Mouse (Mus musculus) granulocyte monocyte progenitor cell, adult 5-6 weeks (primary cell): ENCODE data around the gene Bmp8a. TPM values are rescaled to one million over a fixed set of nuclear protein-coding genes. Genes with fewer than 3 reads are reported as not detected.
"Not testable (repeated sequence)": the region's sequence is repeated elsewhere in the genome, so short reads cannot be mapped to it uniquely, and the experiment has no call there.

Experiments used
- ATAC-seq: replicated peaks from 2 replicates; pipeline ENCODE4 v1.8.0; 2016; ENCODE audit warnings: mild to moderate bottlenecking, moderate TSS enrichment, inconsistent platforms; ENCODE audit not compliant: poor library complexity, severe bottlenecking
- total RNA-seq, 2 experiments: library from RNA; stranded (forward) in 1 of 2; stranded (reverse) in 1 of 2; fragments of 200-712, 200-1000 nt in 1 of 2; fragments of >200 nt in 1 of 2; fragmentation: Nextera tagmentation in 1 of 2; gene quantifications; 2 replicates each; pipeline ENCODE4 v1.2.3; 2014 to 2017

The Bmp8a gene
- total RNA-seq, 2 experiments from 2014 or later = not detected

- no peak for ATAC-seq
These were observed 9.9 kb downstream of the Bmp8a start for GRCm38 (mm10) chr4:123333151-123333550.

DNA sequence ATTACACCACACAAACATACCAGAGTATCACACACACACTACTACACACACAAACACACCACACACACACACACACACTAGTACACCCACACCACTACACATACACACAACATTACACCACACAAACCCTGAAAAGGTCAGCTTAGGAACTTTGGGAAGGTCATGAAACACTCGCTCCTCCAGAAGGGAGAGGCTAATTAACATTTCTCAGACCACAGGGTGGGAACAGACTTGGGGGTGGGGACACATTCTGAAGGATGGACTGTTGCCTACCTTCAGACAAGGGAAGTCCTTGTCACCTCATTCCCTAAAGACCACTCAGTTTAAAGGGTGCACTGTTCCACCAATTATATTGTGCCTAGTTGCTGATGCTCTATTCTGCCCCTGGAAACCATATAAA is 11.1 kb downstream of the Bmp8a start:
- ATAC-seq = not testable (repeated sequence)

- no peak for ATAC-seq
These were observed 11.7 kb downstream of the Bmp8a start for GRCm38 (mm10) chr4:123331326-123331725.

DNA sequence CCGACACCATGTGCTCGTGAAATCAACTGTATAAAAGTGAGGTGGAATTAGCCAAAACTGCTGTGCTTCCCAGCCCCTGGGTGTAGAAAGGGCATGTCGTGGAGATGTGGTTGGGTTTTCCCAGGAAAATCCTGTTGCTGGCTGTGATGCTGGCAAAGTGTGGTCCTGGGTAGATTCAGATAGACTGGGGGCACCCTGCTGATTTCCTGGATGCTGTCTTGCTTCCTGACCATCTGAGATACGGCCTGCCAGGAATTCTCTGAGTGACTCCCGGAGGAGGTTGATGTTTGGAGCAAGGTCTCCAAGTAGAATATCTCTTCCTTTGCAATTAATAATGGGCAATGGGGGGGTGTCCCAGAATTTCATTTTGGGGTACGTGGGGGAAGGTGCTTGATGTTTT is 14.1 kb downstream of the Bmp8a start:
- no peak for ATAC-seq

GRCm38 (mm10) chr4:123327630-123328029 is 15.4 kb downstream of the Bmp8a start:
- no peak for ATAC-seq

DNA sequence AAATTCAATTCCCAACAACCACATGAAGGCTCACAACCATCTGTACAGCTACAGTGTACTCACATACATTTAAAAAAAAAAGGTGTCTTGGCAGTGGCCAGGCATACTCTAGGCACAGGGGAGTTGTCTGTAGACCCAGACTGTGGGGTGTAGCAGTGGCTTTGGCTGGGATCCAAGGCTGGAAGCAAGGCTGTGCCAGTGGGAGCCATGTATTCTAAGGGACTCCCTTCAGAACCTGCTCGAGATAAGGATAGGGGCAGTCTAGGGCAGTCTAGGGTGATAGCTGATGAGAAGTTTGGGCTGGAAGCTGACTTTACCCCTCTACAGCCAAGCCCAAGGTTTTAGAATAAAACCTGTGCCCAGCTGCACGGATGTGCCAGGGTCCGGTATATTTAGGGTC is 17.0 kb downstream of the Bmp8a start:
- no peak for ATAC-seq

- ATAC-seq = peak; percentile 43; the same call in 1 of the 2 replicates
These were observed 19.5 kb downstream of the Bmp8a start, which contains the start of gene Oxct2a for GRCm38 (mm10) chr4:123323534-123323933. TSS of gene Oxct2a (minus strand) at chr4:123323634.

GRCm38 (mm10) chr4:123322910-123323309 is 20.1 kb downstream of the Bmp8a start:
- peak; percentile 71 for ATAC-seq

- no peak for ATAC-seq
These were observed 28.6 kb downstream of the Bmp8a start for GRCm38 (mm10) chr4:123314497-123314896.

DNA sequence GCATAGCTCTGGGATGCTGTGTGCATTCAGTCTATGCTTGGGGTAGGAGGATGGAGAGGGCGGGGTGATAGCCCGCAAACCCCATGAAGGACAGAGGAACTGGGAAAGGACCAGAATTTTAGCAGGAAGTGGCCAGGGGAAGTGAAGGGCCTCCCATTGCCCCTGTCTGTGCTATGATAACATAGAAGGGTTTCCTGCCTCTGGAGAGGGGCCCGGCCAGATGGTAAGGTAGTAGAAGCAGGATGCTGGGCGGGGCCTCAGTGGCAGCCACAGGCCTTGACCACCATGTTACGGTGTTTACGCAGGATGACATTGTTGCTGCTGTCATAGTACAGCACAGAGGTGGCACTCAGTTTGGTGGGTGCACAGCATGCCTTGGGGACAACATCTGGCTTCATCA is 30.0 kb downstream of the Bmp8a start:
- peak; percentile 90 for ATAC-seq

DNA sequence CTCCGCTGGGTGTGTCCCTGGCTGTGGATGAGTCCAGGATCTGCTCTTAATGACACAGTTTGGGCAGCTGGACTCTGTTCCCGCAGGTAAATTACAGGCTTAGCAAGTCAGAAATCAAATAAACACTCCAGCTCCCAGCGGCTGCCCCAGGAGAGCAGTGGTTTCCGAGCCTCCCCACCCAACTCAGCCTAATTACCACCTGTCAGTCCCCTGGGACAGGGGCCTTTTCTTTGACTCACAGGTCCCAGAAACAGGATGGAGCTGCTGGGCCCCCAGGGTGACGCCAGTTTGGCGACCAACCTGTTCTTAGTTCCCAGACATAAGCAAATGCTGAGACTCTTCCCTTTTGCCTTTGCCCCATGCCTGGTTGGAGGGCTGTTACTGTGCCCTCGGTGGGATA is 31.2 kb downstream of the Bmp8a start:
- ATAC-seq = no peak

DNA sequence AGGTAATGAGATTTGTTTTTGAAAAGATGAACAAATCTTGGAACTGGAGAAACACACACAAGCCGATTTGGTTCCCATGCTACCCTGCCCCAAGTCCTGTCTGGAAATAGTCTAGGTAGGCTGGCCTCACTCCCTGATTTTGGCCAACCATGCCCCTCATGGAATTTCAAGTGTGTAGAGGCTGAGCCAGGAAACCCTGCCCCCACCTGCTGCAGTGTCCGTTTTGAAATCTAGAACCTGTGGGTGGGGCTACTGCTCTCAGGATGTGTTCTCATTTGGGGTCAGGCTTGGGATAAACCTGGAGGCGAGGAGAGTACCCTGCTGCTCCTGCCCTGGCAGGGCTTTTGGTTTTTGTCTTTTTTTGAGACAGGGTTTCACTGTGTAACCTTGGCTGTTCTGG is 34.8 kb downstream of the Bmp8a start:
- no peak for ATAC-seq

DNA sequence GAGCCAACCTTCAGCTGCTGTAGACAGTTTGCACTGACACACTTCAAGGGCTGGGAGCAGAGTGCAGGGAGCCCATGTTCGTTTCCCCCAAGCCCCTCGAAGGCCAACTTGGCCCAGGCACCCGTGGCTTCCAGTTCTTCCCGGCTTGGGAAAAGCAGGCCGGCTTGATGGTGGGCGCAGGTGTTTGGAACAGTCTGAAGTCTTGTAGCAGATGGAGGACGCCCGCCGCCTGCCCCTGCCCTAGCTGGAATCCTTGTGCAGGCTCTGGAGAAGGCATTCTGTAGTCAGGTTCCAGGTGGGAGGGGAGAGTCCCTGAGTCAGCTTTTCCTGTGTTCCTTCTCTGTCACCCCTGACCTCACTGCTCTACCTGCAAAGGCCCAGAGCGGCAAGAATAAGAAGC is 36.1 kb downstream of the Bmp8a start:
- no peak for ATAC-seq

- peak; percentile 80 for ATAC-seq
These were observed 37.3 kb downstream of the Bmp8a start for GRCm38 (mm10) chr4:123305789-123306188.

DNA sequence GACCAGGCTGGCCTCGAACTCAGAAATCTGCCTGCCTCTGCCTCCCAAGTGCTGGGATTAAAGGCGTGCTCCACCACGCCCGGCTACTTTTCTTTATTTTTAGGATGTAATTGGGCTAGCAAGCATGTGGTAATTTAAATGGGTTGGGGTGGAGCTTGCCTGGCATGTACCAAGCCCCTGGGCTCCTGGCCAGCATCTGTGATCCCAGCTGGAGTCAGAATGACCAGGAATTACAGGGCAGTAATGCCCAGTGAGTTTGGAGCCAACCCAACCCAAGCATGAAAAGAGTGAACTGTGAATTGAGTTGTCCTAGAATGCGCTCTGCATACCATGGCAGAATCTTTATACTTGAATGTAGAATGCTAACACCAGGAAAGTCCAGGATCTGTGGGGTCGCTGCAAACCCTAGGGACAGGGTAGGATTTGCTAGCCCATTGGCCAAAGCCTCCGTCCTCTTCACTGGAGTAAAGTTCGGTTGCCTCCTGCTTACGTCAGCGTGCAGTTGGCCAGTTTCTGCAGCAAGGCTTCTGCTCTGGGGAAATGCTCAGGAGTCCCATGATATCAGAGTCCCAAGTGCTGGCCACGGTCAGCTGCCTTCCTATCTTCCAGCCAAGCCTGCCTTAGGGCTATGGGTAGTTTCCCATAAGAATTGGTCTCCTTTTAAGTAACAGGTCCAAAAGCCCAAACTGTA is 43.9 kb downstream of the Bmp8a start:
- no peak for ATAC-seq

- ATAC-seq = no peak
These were observed 44.8 kb downstream of the Bmp8a start for GRCm38 (mm10) chr4:123298226-123298625.

DNA sequence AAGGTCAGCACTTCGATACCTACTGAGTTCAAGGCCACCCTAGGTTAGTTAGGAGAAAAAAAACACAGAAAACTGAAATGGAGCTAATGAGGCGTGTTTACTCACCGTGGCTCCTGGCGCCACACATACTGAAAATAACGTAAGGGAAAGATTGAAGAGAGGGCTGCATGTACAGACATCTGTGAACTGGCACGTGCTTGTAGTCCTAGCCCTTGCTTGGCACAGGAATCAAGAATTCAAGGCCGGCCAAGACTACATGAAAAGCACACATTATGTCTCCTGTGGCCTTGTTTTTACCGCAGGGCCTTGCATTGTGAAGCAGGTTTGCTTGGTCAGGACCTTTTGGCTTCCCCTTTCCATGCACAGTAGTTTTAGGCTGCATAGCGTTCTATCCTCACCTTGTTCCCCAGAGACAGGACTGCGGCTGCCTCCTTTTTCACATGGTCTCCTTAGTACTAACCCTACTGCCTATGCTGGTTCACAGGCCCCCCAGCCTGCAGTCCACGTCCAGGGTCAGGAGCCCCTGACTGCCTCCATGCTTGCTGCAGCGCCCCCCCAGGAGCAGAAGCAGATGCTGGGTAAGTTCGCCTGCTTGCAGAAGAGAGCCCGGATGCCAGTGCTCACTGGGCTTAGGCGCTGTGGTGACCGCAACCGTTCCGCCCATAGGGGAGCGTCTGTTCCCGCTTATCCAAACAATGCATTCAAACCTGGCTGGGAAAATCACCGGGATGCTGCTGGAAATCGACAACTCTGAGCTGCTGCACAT is 45.7 kb downstream of the Bmp8a start:
- no peak for ATAC-seq

GRCm38 (mm10) chr4:123296148-123296534 is 46.9 kb downstream of the Bmp8a start:
- ATAC-seq = no peak

GRCm38 (mm10) chr4:123295516-123296147 is 47.4 kb downstream of the Bmp8a start:
- ATAC-seq = no peak

DNA sequence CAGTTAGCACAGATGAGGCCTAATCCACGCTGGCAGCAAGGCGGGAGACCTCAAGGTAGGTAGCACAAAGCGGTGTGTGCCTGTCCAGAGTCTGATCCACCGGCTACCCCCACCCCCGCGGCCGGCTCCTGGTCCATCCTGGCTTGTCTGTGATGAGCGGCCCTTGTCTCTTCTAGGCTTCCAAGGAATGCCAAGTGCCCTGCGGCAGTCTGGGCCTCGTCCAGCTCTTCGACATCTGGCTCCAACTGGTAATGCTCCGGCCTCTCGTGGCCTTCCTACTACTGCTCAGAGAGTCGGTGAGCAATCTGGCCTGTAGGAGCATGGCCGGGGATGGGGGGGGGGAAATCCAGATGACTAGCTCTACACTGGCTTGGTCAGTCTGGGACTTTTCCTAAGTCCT is 48.0 kb downstream of the Bmp8a start:
- not testable (repeated sequence) for ATAC-seq
